Mouse (Mus musculus) lung, adult 2 months (tissue): ENCODE measurements around the gene Klhdc4.

ENCODE experiments used
- CTCF ChIP-seq: fragments of 200-500 bp; IDR thresholded peaks from 2 replicates; pipeline ENCODE4 v1.5.1; 2011; ENCODE audit warnings: mild to moderate bottlenecking, low read length, control low read depth; ENCODE audit not compliant: insufficient read depth
- POLR2A ChIP-seq: fragments of 200-500 bp; IDR thresholded peaks from 2 replicates; pipeline ENCODE4 v1.6.1; 2011; ENCODE audit warnings: low read depth, mild to moderate bottlenecking, control low read depth, low read length, borderline replicate concordance; ENCODE audit errors: extremely low read depth

GRCm38 (mm10) chr8:121828376-121829023 lies 869 bp downstream of the Klhdc4 start:
- TF ChIP-seq CTCF = no peak
- no peak for TF ChIP-seq POLR2A
